Mouse (Mus musculus): ENCODE results near the gene Acss3. TPM values are rescaled to one million over a fixed set of nuclear protein-coding genes. Genes with fewer than 3 reads are reported as not detected.

The Acss3 gene
- polyA plus RNA-seq, 1 experiment from 2014 or later = 0.40 TPM

DNA sequence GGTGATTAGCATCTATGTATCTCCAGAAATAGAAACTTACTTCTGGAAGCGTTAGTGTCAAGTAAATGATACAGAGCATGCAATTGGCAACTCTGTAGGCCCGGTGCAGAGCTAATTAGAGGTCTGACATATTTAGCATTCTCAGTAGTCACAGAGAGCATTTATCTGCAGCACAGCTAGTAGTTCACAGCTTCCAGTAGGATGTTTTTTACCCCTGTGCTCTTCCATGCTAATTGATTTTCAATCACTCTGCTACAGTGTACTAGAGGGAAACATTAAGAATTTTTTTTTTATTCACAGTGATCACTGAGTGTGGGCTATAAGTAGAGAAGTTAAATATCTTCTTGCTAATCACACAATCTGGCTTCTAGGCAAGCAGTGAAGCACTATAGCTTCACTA is 112.3 kb downstream of the Acss3 start:
- no peak for ATAC-seq (ENCODE audit: insufficient read depth)
- H3K4me1 ChIP-seq (replicated peaks) = no peaks in the 10 kb centered on the region
- H3K36me3 ChIP-seq (replicated peaks) = no peaks in the 10 kb centered on the region
- H3K4me3 ChIP-seq (replicated peaks) = no peak overlapping the region
- no peaks in the 10 kb centered on the region for H3K27me3 ChIP-seq
- WGBS (ENCODE audit: insufficient replicate concordance) = 52% methylated on average over 2 of the region's 2 CpGs
- no peak overlapping the region for H3K9ac ChIP-seq
- no peaks in the 10 kb centered on the region for H3K9me3 ChIP-seq (replicated peaks)
- no peak overlapping the region for H3K27ac ChIP-seq (replicated peaks)
- H3K4me2 ChIP-seq = no peak overlapping the region

DNA sequence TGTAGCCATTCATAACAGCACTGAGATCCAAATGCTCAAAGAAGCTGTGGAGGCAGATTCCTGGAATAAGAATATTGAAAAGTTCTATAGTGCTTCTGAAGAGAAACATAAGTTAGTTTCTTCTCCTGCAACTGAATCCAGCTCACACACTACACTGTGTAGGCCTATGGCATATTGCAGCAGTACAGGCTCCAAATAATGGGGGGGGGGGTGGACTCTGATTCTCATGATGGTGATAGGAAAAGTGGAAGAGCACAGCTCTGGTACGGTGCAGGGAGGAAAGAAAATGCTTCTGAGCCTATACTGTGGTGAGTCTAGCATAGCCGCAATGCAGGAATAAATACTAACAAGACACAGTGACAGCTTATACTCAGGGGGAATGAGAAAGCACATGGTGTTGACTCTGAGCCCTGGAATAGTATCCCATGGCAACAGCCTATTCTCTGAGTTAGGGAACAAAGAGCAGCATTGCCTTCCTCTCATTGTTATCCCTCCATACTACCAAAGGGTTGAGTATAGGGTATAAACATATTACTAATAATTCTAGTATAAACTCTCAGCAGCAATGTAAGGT is 125.3 kb downstream of the Acss3 start:
- Histone ChIP-seq H3K4me3 (replicated peaks) (no peak overlapping the region), H3K36me3 (replicated peaks) (no peaks in the 10 kb centered on the region), H3K27ac (replicated peaks) (no peak overlapping the region), H3K27me3 (no peaks in the 10 kb centered on the region), H3K9ac (no peak overlapping the region), H3K4me1 (replicated peaks) (no peaks in the 10 kb centered on the region), H3K9me3 (replicated peaks) (no peaks in the 10 kb centered on the region), H3K4me2 (no peak overlapping the region)
- no peak for ATAC-seq (ENCODE audit: insufficient read depth)
- WGBS (ENCODE audit: insufficient replicate concordance) = 68% methylated on average over 2 of the region's 2 CpGs

DNA sequence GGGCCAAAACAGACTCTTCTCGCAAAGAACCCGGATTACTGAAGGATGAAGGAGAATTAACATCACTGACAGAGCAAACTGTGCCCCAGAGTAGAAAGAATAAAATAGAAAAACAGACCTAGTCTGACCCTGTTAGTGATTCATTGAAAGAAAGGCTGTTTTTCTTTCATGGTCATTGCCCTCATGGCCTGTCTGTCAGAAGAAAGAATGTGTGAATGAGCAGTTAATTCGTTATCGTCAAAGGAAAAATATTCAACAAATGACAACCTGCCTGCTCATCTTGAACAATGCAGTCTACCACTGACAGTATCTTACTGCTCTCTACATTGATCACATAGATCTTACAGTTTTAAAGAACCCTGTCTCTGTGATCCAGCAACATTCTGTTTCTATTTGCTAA is 134.0 kb downstream of the Acss3 start:
- WGBS (ENCODE audit: insufficient replicate concordance) = 56% methylated on average over 4 of the region's 4 CpGs
- no peaks in the 10 kb centered on the region for H3K4me1 ChIP-seq (replicated peaks)

DNA sequence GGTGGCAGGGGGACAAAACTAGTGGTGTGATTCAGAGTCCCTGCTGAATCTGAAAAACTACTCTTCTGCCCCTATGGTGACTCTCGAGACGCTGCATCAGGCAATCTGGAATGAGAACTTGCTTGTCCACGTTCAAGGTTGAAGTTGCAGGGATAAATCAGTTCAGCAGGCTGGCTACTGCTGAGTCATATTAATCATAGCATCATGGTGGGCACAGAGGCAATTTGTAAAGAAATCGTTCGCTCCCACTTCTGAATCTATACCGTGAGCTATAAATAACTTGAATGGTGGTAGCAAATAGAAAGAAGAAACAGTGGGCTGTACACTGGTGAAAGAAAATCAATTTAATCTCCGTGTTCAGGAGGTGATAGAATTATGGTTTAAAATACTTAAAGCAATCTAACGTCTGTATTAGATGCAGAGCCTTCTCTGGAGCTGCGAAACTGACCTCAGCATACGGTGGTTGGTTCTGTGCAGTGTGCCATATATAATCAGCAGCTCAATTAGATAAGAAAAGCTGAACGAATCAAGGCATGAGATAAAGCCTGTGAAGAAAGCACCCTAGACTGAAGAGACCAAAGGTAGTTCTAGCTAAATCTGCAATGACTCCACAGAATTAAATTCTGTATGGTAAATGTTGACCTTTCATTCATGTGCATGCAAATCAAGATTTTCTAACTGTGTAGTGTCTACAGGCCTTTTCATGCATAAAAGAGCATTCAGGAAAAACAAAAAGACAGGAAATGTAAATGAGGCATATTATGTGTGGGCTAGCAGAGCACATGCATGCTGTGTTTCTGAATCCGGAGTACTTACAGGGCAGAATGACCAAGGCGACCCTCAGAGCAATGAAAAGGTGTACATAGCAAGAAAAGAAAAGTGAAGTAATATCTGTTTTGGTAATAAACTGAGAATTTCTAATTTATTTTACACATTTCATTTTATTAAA is 148.0 kb downstream of the Acss3 start:
- Histone ChIP-seq H3K9ac (no peak overlapping the region), H3K4me3 (replicated peaks) (no peak overlapping the region), H3K4me2 (no peak overlapping the region), H3K4me1 (replicated peaks) (no peaks in the 10 kb centered on the region), H3K36me3 (replicated peaks) (no peaks in the 10 kb centered on the region), H3K27ac (replicated peaks) (no peak overlapping the region), H3K27me3 (no peaks in the 10 kb centered on the region), H3K9me3 (replicated peaks) (no peaks in the 10 kb centered on the region)
- no peak for ATAC-seq (ENCODE audit: insufficient read depth)
- 63% methylated on average over 13 of the region's 13 CpGs for WGBS (ENCODE audit: insufficient replicate concordance)

More for the DNA sequence above, 134.0 kb downstream of the Acss3 start:
- Histone ChIP-seq H3K27me3 (no peaks in the 10 kb centered on the region), H3K27ac (replicated peaks) (no peak overlapping the region), H3K36me3 (replicated peaks) (no peaks in the 10 kb centered on the region), H3K4me3 (replicated peaks) (no peak overlapping the region), H3K9me3 (replicated peaks) (no peaks in the 10 kb centered on the region), H3K9ac (no peak overlapping the region), H3K4me2 (no peak overlapping the region)
- no peak for ATAC-seq (ENCODE audit: insufficient read depth)

DNA sequence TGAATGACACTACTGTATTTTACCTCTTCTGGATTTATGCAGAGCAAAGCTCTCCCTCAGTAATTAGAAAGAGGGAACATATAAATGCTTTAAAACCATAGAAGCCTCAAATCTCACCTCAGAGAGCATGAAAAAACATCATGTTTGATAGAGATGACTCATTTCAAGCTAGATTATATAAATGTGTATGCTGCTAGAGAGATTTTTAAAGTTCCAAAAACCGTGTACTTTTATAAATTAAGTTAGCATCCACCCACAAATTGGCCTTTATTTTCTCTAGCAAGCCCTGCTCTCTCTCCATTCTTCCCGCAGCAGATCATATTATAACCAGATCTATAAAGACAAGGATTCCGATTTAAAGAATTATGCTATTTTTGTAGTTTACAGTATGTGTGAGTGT is 164.4 kb downstream of the Acss3 start:
- Histone ChIP-seq H3K27me3 (no peaks in the 10 kb centered on the region), H3K4me3 (replicated peaks) (no peak overlapping the region), H3K4me2 (no peak overlapping the region), H3K9me3 (replicated peaks) (no peaks in the 10 kb centered on the region), H3K36me3 (replicated peaks) (no peaks in the 10 kb centered on the region), H3K4me1 (replicated peaks) (no peaks in the 10 kb centered on the region), H3K9ac (no peak overlapping the region), H3K27ac (replicated peaks) (no peak overlapping the region)
- ATAC-seq (ENCODE audit: insufficient read depth) = no peak
- WGBS (ENCODE audit: insufficient replicate concordance) = 58% methylated on average over 3 of the region's 3 CpGs

DNA sequence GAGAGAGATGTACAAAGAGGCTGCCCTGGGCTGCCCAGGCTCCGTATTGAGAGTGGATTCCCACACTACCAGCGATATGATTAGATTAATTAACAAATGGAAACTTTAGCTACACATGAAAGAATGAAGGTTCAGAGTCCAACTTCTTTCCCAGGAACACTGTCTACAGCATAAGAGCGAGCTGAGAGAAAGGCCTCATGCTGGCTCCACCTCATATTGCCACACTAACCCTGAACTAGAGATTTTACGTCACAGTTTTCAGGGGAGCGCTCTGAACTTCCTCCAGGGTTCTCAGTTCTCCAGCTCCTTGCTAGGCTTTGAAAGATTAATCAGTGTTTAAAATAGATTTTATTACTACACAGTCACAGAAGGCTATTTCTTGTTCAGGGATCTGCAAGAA is 182.1 kb downstream of the Acss3 start:
- Histone ChIP-seq H3K4me3 (replicated peaks) (no peak overlapping the region), H3K9ac (no peak overlapping the region), H3K4me2 (no peak overlapping the region), H3K27me3 (no peaks in the 10 kb centered on the region), H3K27ac (replicated peaks) (no peak overlapping the region), H3K9me3 (replicated peaks) (no peaks in the 10 kb centered on the region), H3K36me3 (replicated peaks) (no peaks in the 10 kb centered on the region), H3K4me1 (replicated peaks) (no peaks in the 10 kb centered on the region)
- WGBS (ENCODE audit: insufficient replicate concordance) = 57% methylated on average over 5 of the region's 5 CpGs
- no peak for ATAC-seq (ENCODE audit: insufficient read depth)

DNA sequence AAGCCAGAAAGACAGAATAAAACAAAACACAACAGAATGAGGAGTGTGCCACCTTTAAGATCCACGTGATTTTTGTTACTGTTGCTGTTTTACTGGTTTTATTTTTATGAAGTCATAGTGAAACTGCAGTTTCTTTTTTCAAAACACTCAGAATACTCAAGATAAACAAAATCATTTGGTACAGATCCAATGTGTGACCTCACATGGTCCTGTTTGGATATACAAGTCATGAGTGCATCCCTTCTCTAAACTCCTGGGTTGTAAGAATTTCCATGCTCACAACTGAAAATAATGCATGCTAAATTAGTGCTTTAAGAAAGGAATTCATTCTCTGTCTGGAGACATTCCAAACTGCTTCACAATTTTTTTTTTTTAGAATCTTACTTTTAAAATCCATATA is 184.0 kb downstream of the Acss3 start:
- no peak for ATAC-seq (ENCODE audit: insufficient read depth)

DNA sequence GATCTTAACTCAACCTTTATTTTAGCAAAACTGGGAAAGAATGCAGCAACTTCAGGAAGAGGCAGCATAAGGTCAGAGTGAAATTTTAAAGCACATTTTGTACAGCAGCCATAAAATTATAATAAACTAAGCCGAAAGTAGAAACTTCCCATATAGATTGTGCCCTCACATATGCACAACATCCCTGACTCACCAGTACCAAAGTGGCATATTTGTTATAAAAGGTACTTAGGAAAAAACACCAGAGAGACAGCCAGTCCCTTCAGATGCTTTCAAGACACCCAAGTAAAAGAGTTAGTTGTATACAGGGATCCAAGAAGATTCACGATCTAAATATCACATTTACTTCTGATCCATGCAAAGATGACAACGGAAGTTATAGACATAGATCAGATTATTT is 184.6 kb downstream of the Acss3 start:
- no peak overlapping the region for H3K9ac ChIP-seq
- no peak overlapping the region for H3K4me2 ChIP-seq
- no peaks in the 10 kb centered on the region for H3K27me3 ChIP-seq
- ATAC-seq (ENCODE audit: insufficient read depth) = no peak
- H3K27ac ChIP-seq (replicated peaks) = no peak overlapping the region
- 62% methylated on average over 3 of the region's 3 CpGs for WGBS (ENCODE audit: insufficient replicate concordance)
- H3K9me3 ChIP-seq (replicated peaks) = no peaks in the 10 kb centered on the region
- H3K4me1 ChIP-seq (replicated peaks) = no peaks in the 10 kb centered on the region
- H3K36me3 ChIP-seq (replicated peaks) = no peaks in the 10 kb centered on the region
- H3K4me3 ChIP-seq (replicated peaks) = no peak overlapping the region

More for the DNA sequence above, 184.0 kb downstream of the Acss3 start:
- Histone ChIP-seq H3K27ac (replicated peaks) (no peak overlapping the region), H3K4me3 (replicated peaks) (no peak overlapping the region), H3K4me1 (replicated peaks) (no peaks in the 10 kb centered on the region), H3K36me3 (replicated peaks) (no peaks in the 10 kb centered on the region), H3K9ac (no peak overlapping the region), H3K4me2 (no peak overlapping the region), H3K27me3 (no peaks in the 10 kb centered on the region), H3K9me3 (replicated peaks) (no peaks in the 10 kb centered on the region)
- WGBS (ENCODE audit: insufficient replicate concordance) = 16% methylated on average over 1 of the region's 1 CpGs

DNA sequence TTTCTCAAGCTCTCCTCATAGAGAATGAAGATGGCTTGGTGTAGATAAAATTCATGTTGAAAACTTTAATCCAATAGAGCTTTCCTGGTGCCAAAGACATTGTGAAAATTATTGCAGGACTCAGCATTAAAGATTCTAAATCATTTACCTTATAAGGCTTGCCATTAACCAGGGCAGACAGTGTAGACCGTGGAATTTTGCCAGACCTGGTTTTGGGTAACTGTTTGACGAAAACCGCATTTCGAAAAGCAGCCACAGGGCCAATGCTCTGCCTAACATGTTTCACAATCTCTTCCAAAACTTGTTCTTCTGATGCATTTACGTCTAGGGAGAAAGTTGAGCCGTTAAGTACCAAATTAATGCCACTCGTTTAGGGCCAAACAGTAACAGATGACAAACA is 186.5 kb downstream of the Acss3 start:
- Histone ChIP-seq H3K36me3 (replicated peaks) (no peaks in the 10 kb centered on the region), H3K4me1 (replicated peaks) (no peaks in the 10 kb centered on the region), H3K27me3 (no peaks in the 10 kb centered on the region), H3K9me3 (replicated peaks) (no peaks in the 10 kb centered on the region), H3K4me3 (replicated peaks) (no peak overlapping the region), H3K4me2 (no peak overlapping the region), H3K9ac (no peak overlapping the region), H3K27ac (replicated peaks) (no peak overlapping the region)
- ATAC-seq (ENCODE audit: insufficient read depth) = no peak
- WGBS (ENCODE audit: insufficient replicate concordance) = 77% methylated on average over 7 of the region's 7 CpGs

DNA sequence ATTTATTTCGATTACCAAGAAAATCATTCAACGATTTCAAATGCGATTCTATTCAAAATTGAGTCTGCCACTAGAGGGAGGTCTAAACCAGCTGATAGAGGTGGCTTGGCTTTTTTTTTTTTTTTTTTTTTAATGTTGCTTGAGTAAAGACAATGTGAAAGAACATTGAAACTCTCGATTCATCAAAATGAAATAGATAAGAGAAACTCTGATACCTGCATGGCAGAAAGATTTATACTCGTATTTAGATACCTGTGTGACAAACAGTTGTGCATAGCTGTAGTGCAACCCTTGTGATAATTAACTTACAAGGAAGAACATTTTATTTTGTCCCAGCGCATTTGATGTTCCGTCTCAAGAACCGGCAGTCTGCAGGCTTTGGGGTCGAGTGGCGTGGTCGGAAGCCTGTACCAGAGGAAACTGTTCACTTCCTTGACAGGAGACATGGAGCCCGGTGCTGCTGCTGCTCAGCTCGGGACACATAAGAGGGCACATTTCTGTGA is 190.8 kb downstream of the Acss3 start:
- H3K9me3 ChIP-seq (replicated peaks) = no peaks in the 10 kb centered on the region
- no peak for ATAC-seq (ENCODE audit: insufficient read depth)
- H3K27ac ChIP-seq (replicated peaks) = no peak overlapping the region
- H3K4me2 ChIP-seq = no peak overlapping the region; the same call in 1 of the 2 replicates
- no peak overlapping the region for H3K9ac ChIP-seq
- WGBS (ENCODE audit: insufficient replicate concordance) = 21% methylated on average over 13 of the region's 13 CpGs
- H3K36me3 ChIP-seq (replicated peaks) = no peaks in the 10 kb centered on the region
- no peak overlapping the region for H3K4me3 ChIP-seq (replicated peaks)
- H3K27me3 ChIP-seq = no peaks in the 10 kb centered on the region
- no peaks in the 10 kb centered on the region for H3K4me1 ChIP-seq (replicated peaks)

DNA sequence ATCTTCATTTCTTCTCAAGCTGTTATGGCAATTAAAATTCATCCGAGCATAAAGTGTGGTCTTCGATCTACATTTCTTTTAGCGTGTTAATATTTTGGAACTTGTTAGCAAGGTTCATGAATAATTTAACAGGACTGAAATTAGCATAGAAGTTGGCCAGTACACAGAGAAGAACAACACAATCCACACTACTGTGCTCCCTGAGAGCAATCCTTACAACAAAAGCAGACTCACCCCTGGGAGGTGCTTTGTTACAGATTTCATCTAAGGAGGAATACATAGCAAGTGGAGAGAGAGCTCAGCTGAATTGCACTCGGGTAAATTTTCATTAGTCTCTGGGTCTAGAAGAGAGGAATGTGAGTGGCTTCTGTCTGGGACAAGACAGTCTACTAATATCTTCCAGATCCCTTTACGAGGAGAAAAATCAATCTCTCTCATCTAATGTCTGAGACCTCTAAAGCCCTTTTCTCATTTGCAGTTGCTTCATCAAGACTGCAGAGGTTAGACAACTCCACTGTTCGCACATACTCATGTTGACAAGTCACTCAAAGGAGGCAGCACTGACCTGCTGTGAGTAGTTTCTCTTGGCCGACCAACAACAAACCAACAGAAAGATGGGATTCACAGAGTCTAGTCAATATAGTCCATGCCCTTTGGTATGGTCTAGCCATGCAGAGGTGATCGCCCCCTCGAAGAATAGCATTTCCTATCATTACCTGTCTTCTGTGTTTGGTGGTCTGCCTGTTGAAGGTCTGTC is 194.7 kb downstream of the Acss3 start:
- no peak overlapping the region for H3K4me2 ChIP-seq

More for the DNA sequence above, 194.7 kb downstream of the Acss3 start:
- Histone ChIP-seq H3K4me3 (replicated peaks) (no peak overlapping the region), H3K27ac (replicated peaks) (no peak overlapping the region), H3K9ac (no peak overlapping the region), H3K4me1 (replicated peaks) (no peaks in the 10 kb centered on the region), H3K36me3 (replicated peaks) (no peaks in the 10 kb centered on the region), H3K9me3 (replicated peaks) (no peaks in the 10 kb centered on the region), H3K27me3 (no peaks in the 10 kb centered on the region)
- 61% methylated on average over 9 of the region's 9 CpGs for WGBS (ENCODE audit: insufficient replicate concordance)
- ATAC-seq (ENCODE audit: insufficient read depth) = no peak
